Mouse (Mus musculus): ENCODE results near the gene Vps13d. TPM values are rescaled to one million over a fixed set of nuclear protein-coding genes. Genes with fewer than 3 reads are reported as not detected.

The Vps13d gene
- polyA plus RNA-seq, 1 experiment from 2014 or later, result 7.6 TPM

- H3K9me3 ChIP-seq (replicated peaks), result no peaks in the 10 kb centered on the region
Observed at GRCm38 (mm10) chr4:145016669-145017068, 178.1 kb downstream of the Vps13d start.

GRCm38 (mm10) chr4:145014632-145014960 lies 180.2 kb downstream of the Vps13d start:
- WGBS, result 92% methylated on average over 4 of the region's 4 CpGs

More at GRCm38 (mm10) chr4:145016669-145017068, 178.1 kb downstream of the Vps13d start:
- H3K4me2 ChIP-seq, result no peak overlapping the region
- H3K27ac ChIP-seq (ENCODE audit: poor library complexity, severe bottlenecking), result no peak overlapping the region
- H3K9ac ChIP-seq, result no peak overlapping the region
- ATAC-seq (ENCODE audit: insufficient number of reproducible peaks, low FRiP score), result no peak
- no peak overlapping the region for H3K4me3 ChIP-seq
- no peaks in the 10 kb centered on the region for H3K27me3 ChIP-seq (replicated peaks)
- H3K4me1 ChIP-seq (replicated peaks), result peaks cover 11% of the 10 kb centered on the region
- 83% methylated on average over 1 of the region's 1 CpGs for WGBS
- H3K36me3 ChIP-seq, result peaks cover 37% of the 10 kb centered on the region

DNA sequence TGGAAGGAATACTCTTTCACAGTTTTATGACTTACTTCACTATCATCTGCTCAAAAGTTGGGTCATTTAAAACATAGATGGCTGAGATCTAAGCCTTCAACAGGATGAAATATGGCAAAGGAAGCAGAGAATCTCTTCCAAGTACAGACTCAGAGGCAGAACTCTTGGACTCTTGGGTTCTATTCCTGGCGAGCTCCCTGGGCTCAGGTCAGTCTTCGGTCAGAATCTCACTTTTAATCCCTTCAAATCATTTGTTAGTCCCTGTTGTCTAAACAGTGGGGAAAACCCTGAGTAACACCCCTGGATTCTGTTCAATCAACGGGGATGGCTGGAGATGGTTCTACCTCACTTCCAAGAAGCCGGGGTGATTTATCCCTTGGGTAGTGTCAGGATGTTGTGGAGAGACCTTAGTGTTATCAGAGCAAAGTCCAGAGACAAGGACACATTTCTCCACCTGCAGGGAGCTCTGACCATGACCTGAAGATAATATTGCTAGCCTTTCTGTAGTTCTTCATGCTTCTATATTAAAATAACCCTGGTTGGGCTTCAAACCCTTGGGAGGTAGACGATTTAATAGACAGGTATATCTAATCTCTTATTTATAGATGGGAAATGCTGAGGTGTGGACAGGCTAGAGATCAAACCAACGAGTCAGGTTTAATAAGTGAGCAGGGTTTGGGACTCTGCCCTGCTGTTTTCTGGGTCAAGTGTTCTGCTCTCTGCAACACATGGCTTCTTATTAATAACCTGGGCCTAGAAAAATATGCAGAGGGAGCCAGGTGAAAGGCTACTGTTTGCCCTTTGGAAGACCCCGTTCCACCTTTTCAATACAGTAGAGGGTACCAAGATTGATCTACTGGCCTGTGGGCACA lies 180.8 kb downstream of the Vps13d start:
- no peak for ATAC-seq (ENCODE audit: insufficient number of reproducible peaks, low FRiP score)
- no peak overlapping the region for H3K27ac ChIP-seq (ENCODE audit: poor library complexity, severe bottlenecking)
- H3K9ac ChIP-seq, result no peak overlapping the region
- no peak overlapping the region for H3K4me3 ChIP-seq
- 78% methylated on average over 7 of the region's 7 CpGs for WGBS
- H3K4me2 ChIP-seq, result no peak overlapping the region
- peaks cover 29% of the 10 kb centered on the region for H3K36me3 ChIP-seq
- H3K27me3 ChIP-seq (replicated peaks), result no peaks in the 10 kb centered on the region
- H3K9me3 ChIP-seq (replicated peaks), result no peaks in the 10 kb centered on the region
- peaks cover 22% of the 10 kb centered on the region for H3K4me1 ChIP-seq (replicated peaks)

More at GRCm38 (mm10) chr4:145014632-145014960, 180.2 kb downstream of the Vps13d start:
- peaks cover 35% of the 10 kb centered on the region for H3K36me3 ChIP-seq
- no peak overlapping the region for H3K4me2 ChIP-seq
- no peaks in the 10 kb centered on the region for H3K9me3 ChIP-seq (replicated peaks)
- no peaks in the 10 kb centered on the region for H3K27me3 ChIP-seq (replicated peaks)
- peaks cover 17% of the 10 kb centered on the region for H3K4me1 ChIP-seq (replicated peaks)
- no peak for ATAC-seq (ENCODE audit: insufficient number of reproducible peaks, low FRiP score)
- H3K27ac ChIP-seq (ENCODE audit: poor library complexity, severe bottlenecking), result no peak overlapping the region
- no peak overlapping the region for H3K4me3 ChIP-seq
- no peak overlapping the region for H3K9ac ChIP-seq

DNA sequence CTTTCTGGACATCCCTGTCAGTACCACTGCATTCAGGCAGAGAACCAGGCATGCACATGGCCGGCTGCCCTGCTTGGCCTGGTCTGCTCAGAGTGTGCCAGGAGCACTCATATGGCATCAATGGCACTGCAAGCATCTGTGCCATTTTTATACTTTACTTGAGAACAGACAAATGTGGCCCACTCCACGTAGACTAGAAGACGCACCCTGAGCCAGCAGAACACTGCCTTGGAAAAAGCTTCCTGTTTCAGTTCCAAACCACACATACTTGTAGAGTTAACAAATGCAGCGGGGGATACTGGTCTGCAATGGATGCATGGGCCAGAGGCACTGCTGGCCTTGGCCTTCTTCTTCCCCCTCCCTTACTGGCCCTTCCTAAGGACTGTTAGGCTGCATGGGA lies 181.6 kb downstream of the Vps13d start:
- no peak for ATAC-seq (ENCODE audit: insufficient number of reproducible peaks, low FRiP score)
- H3K36me3 ChIP-seq, result peaks cover 24% of the 10 kb centered on the region
- no peak overlapping the region for H3K4me2 ChIP-seq
- H3K27ac ChIP-seq (ENCODE audit: poor library complexity, severe bottlenecking), result no peak overlapping the region
- H3K4me3 ChIP-seq, result no peak overlapping the region
- peaks cover 22% of the 10 kb centered on the region for H3K4me1 ChIP-seq (replicated peaks)
- H3K9me3 ChIP-seq (replicated peaks), result no peaks in the 10 kb centered on the region
- WGBS, result 79% methylated on average over 4 of the region's 4 CpGs
- no peak overlapping the region for H3K9ac ChIP-seq
- H3K27me3 ChIP-seq (replicated peaks), result no peaks in the 10 kb centered on the region

GRCm38 (mm10) chr4:145011156-145011555 lies 183.6 kb downstream of the Vps13d start:
- Histone ChIP-seq H3K4me1 (replicated peaks) (peaks cover 22% of the 10 kb centered on the region), H3K27me3 (replicated peaks) (no peaks in the 10 kb centered on the region), H3K36me3 (peaks cover 15% of the 10 kb centered on the region), H3K4me3 (no peak overlapping the region), H3K27ac (ENCODE audit: poor library complexity, severe bottlenecking) (no peak overlapping the region), H3K4me2 (no peak overlapping the region), H3K9me3 (replicated peaks) (no peaks in the 10 kb centered on the region), H3K9ac (no peak overlapping the region)
- ATAC-seq (ENCODE audit: insufficient number of reproducible peaks, low FRiP score), result no peak
- WGBS, result 66% methylated on average over 3 of the region's 3 CpGs

GRCm38 (mm10) chr4:145009934-145010333 lies 184.9 kb downstream of the Vps13d start:
- Histone ChIP-seq H3K27me3 (replicated peaks) (no peaks in the 10 kb centered on the region), H3K9me3 (replicated peaks) (no peaks in the 10 kb centered on the region), H3K4me1 (replicated peaks) (peaks cover 33% of the 10 kb centered on the region), H3K4me3 (no peak overlapping the region), H3K27ac (ENCODE audit: poor library complexity, severe bottlenecking) (no peak overlapping the region), H3K4me2 (no peak overlapping the region), H3K36me3 (peaks cover 10% of the 10 kb centered on the region), H3K9ac (no peak overlapping the region)
- 67% methylated on average over 7 of the region's 7 CpGs for WGBS
- ATAC-seq (ENCODE audit: insufficient number of reproducible peaks, low FRiP score), result no peak

- H3K27ac ChIP-seq (ENCODE audit: poor library complexity, severe bottlenecking), result no peak overlapping the region
- peaks cover 15% of the 10 kb centered on the region; the same call in 1 of the 2 replicates for H3K36me3 ChIP-seq
- H3K9ac ChIP-seq, result no peak overlapping the region
- H3K9me3 ChIP-seq (replicated peaks), result no peaks in the 10 kb centered on the region
- H3K4me2 ChIP-seq, result no peak overlapping the region
- H3K27me3 ChIP-seq (replicated peaks), result no peaks in the 10 kb centered on the region
- H3K4me1 ChIP-seq (replicated peaks), result peaks cover 38% of the 10 kb centered on the region
- 63% methylated on average over 3 of the region's 3 CpGs for WGBS
- no peak overlapping the region for H3K4me3 ChIP-seq
- no peak for ATAC-seq (ENCODE audit: insufficient number of reproducible peaks, low FRiP score)
Observed at GRCm38 (mm10) chr4:145009437-145009836, 185.4 kb downstream of the Vps13d start.

DNA sequence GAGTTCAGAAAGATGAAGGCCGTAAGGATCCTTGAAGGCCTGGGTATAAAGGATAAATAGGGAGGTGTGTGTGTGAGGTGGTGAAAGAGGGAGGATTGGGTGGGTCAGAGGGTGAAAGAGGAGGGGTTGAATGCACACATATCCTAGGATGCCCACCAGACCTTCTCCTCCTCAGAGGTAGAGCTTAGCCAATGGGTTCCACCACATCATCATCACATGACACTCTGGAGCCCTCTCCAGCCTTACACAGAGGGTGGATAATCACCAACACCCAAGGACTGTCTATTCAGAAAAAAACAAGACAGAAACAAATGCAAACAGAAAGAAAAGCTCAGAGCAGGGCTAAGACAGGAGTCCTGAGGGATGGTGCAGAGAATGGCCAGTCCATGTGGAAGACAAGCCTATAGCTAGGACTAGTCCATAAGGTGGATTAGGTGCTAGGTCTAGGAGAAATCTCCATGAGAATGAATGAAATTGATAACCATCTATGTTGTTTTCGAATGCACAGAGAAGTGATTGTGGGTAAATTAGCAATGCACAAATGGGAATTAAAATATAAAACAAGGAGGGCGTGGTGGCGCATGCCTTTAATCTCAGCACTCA lies 188.8 kb downstream of the Vps13d start:
- 83% methylated on average over 4 of the region's 4 CpGs for WGBS
- H3K4me1 ChIP-seq (replicated peaks), result peaks cover 38% of the 10 kb centered on the region
- H3K9me3 ChIP-seq (replicated peaks), result no peaks in the 10 kb centered on the region
- H3K4me3 ChIP-seq, result no peak overlapping the region
- H3K9ac ChIP-seq, result no peak overlapping the region
- no peak overlapping the region for H3K27ac ChIP-seq (ENCODE audit: poor library complexity, severe bottlenecking)
- H3K36me3 ChIP-seq, result peaks cover 7% of the 10 kb centered on the region; the same call in 1 of the 2 replicates
- H3K27me3 ChIP-seq (replicated peaks), result no peaks in the 10 kb centered on the region
- no peak overlapping the region for H3K4me2 ChIP-seq
- ATAC-seq (ENCODE audit: insufficient number of reproducible peaks, low FRiP score), result peak; percentile 61

DNA sequence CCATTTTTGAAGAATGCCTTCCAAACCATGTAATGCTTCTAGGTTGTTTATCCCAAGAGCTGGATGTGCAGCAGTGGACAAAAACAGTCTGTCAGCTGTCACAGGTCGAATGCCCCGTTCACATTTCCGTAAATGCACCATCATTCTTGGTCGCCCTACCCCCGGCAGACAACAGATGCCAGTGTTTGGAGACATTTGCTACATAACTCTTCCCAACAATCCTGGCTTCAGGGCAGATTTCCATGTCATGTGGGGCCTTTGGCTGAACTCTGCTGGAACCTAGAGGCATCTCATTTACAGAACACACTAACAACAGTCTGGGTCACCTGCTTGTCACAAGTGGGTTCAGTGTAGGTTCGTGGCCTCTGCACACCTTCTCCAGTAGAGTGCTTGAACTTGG lies 190.6 kb downstream of the Vps13d start:
- no peak overlapping the region for H3K27ac ChIP-seq (ENCODE audit: poor library complexity, severe bottlenecking)
- peaks cover 46% of the 10 kb centered on the region for H3K4me1 ChIP-seq (replicated peaks)
- no peak overlapping the region for H3K9ac ChIP-seq
- 86% methylated on average over 6 of the region's 6 CpGs for WGBS
- no peaks in the 10 kb centered on the region for H3K27me3 ChIP-seq (replicated peaks)
- peaks cover 7% of the 10 kb centered on the region; the same call in 1 of the 2 replicates for H3K36me3 ChIP-seq
- no peaks in the 10 kb centered on the region for H3K9me3 ChIP-seq (replicated peaks)
- no peak overlapping the region for H3K4me2 ChIP-seq
- no peak overlapping the region for H3K4me3 ChIP-seq
- ATAC-seq (ENCODE audit: insufficient number of reproducible peaks, low FRiP score), result no peak

DNA sequence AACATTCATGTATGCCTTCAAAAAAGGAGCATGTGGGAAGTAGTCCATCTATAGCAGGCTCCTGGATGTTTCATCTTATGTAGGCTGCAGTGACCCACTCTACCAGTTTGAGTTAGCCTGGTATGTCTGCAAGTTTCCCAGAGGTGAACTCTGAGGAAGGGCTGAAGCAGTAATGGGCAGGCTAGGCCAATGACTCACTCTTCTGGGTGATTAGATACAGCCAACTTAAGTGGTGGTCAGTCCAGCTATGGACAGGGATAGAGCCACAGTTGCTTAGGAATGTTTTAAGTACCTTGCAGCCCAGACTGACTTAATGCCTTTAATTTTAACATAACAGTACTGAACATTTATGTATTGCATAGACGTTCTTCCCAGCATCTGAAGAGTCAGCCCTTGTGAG lies 192.1 kb downstream of the Vps13d start:
- ATAC-seq (ENCODE audit: insufficient number of reproducible peaks, low FRiP score), result no peak
- Histone ChIP-seq H3K27ac (ENCODE audit: poor library complexity, severe bottlenecking) (no peak overlapping the region), H3K4me1 (replicated peaks) (peaks cover 58% of the 10 kb centered on the region), H3K4me3 (no peak overlapping the region), H3K4me2 (no peak overlapping the region), H3K36me3 (peaks cover 7% of the 10 kb centered on the region; the same call in 1 of the 2 replicates), H3K9ac (no peak overlapping the region), H3K27me3 (replicated peaks) (no peaks in the 10 kb centered on the region), H3K9me3 (replicated peaks) (no peaks in the 10 kb centered on the region)
- 64% methylated on average over 1 of the region's 1 CpGs for WGBS

GRCm38 (mm10) chr4:144999903-145000382 lies 194.9 kb downstream of the Vps13d start:
- H3K4me2 ChIP-seq, result peak overlapping the region; percentile 2; the same call in 1 of the 2 replicates

More at GRCm38 (mm10) chr4:144999903-145000382, 194.9 kb downstream of the Vps13d start:
- WGBS, result 45% methylated on average over 20 of the region's 20 CpGs
- peak overlapping the region; percentile 87 for H3K27ac ChIP-seq (ENCODE audit: poor library complexity, severe bottlenecking)
- H3K9me3 ChIP-seq (replicated peaks), result no peaks in the 10 kb centered on the region
- peaks cover 5% of the 10 kb centered on the region; the same call in 1 of the 2 replicates for H3K36me3 ChIP-seq
- no peak overlapping the region for H3K9ac ChIP-seq
- no peak overlapping the region for H3K4me3 ChIP-seq
- peak; percentile 84 for ATAC-seq (ENCODE audit: insufficient number of reproducible peaks, low FRiP score)
- H3K27me3 ChIP-seq (replicated peaks), result no peaks in the 10 kb centered on the region
- H3K4me1 ChIP-seq (replicated peaks), result peaks cover 63% of the 10 kb centered on the region
